Mouse (Mus musculus) ES-Bruce4 (cell line): Measurements from ENCODE around the gene Dennd2c.

Experiments
- CTCF ChIP-seq: IDR thresholded peaks from one replicate; pipeline ENCODE4 v1.8.1; 2011; ENCODE audit warnings: low read depth, low read length
- EP300 ChIP-seq: IDR thresholded peaks from 2 replicates; pipeline ENCODE4 v1.6.1; 2011; ENCODE audit warnings: low read depth, low read length; ENCODE audit not compliant: insufficient read depth
- POLR2A ChIP-seq: IDR thresholded peaks from one replicate; pipeline ENCODE4 v1.8.1; 2011; ENCODE audit warnings: low read length; ENCODE audit not compliant: insufficient read depth

DNA sequence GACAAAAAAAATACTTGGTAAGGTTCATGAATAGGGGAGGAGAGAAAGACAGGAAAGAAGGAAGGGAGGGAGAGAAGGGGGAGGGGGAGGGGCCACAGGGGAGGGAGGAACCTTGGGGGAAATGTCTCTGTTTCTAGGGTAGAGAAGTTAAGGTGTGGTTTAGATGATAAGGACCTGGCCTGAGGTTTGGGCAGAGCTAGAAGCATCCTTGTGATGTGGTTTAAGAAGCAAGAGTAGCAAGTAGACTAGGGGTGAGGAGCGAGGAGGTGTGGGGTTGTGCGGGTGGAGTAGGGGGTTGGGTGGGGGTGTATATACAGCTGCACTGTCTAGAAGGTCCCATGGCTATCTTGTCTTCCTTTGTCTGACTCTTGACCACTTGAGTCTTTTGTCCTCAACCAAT, 10.7 kb upstream of the Dennd2c start:
- TF ChIP-seq CTCF: no peak
- no peak for TF ChIP-seq POLR2A
- no peak for TF ChIP-seq EP300
